Mouse (Mus musculus): ENCODE data around the gene Olfr543.

DNA sequence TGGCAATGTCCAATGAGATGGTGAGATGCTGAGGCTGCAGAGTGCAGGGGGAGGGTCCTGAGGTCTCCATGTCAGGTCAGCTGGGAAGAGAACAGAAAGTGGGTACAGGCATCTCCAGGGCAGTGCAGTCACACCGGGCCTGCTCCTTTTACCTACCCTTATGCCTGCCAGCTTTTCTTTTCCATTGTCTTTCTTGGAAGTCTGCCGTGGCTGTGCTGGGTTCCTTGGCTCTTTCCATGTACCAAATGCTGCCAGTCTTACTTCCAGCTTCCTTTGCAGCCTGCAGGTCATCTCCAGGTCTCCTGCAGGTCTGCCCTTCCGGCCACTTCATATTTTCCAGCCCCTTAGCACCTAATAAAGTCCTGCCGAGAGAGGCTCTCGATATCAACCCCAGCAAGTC lies 20.5 kb upstream of the Olfr543 start:
- TF ChIP-seq CTCF (IDR thresholded peaks at IDR 0.05; ENCODE audit: control insufficient read depth, insufficient read depth, insufficient replicate concordance, low read depth, low read length) (no peak), POLR2A (IDR thresholded peaks at IDR 0.05; ENCODE audit: control insufficient read depth, low read depth, low read length) (no peak)

Measured in testis, adult 2 months (tissue).